Mouse (Mus musculus): ENCODE results near the gene Fat4. TPM values are rescaled to one million over a fixed set of nuclear protein-coding genes. Genes with fewer than 3 reads are reported as not detected.

Gene Fat4
- total and polyA plus RNA-seq, 2 experiments from 2014 or later, result 4.2 to 66.0 TPM

DNA sequence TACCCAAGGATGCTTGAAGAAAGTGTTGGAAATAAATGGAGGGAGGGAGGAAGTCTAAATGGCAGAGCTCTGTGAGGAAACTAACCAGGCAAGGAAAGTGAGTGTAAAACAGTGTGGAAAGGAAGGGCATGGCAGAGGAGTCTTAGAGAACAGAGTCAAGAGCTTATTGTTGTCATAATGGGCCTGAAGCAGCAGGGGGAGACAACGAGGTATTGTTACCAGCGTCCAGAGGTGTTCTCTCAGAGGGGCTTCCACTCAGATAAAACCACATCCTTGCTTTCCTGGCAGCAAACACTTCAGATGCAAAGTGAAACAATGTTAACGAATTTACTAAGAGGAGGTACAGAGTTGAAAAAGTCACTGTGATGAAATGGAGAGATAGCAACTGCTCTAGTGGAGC, 33.1 kb upstream of the Fat4 start:
- no peak overlapping the region for H3K27ac ChIP-seq
- peak; percentile 12 for DNase-seq (ENCODE audit: low spot score)
- H3K4me1 ChIP-seq (ENCODE audit: insufficient read depth, low read length), result no peaks in the 10 kb centered on the region
- no peaks in the 10 kb centered on the region for H3K9me3 ChIP-seq (ENCODE audit: low read length)
- peak; percentile 27 for TF ChIP-seq CTCF (IDR thresholded peaks at IDR 0.05; ENCODE audit: low read depth)
- no peak overlapping the region for H3K9ac ChIP-seq (replicated peaks; ENCODE audit: low read length)
- no peaks in the 10 kb centered on the region for H3K27me3 ChIP-seq (ENCODE audit: insufficient read depth, low read length)
- no peak overlapping the region for H3K4me2 ChIP-seq (ENCODE audit: low read depth, low read length)
- H3K36me3 ChIP-seq (ENCODE audit: insufficient read depth, low read length), result no peaks in the 10 kb centered on the region
- no peak for ATAC-seq
- H3K4me3 ChIP-seq (ENCODE audit: low read length), result no peak overlapping the region
- WGBS, result 23% methylated on average over 3 of the region's 3 CpGs

DNA sequence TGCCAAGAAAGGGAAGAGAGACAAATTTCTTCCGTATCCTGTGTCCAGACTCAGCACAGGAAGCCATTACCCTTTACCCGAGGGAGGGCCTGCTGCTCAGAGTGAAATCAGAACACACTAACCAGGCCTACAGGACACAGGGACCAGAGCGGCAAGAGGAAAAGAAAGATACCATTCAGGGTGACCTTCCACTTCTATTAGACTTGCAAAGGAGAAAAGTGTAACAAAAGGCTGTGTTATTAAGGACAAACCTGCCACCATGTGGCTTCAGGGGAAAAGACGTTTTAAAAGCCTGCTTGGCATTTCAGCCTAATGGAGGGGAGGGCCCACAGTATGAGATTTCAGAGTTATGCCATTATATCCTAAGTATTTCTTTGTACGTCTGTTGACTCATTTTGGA, 26.1 kb upstream of the Fat4 start:
- peak; percentile 53 for TF ChIP-seq CTCF (IDR thresholded peaks at IDR 0.05; ENCODE audit: low read depth)
- WGBS, result 32% methylated on average over 5 of the region's 5 CpGs
- H3K27me3 ChIP-seq (ENCODE audit: insufficient read depth, low read length), result no peaks in the 10 kb centered on the region
- no peaks in the 10 kb centered on the region for H3K4me1 ChIP-seq (ENCODE audit: insufficient read depth, low read length)
- peak; percentile 45 for DNase-seq (ENCODE audit: low spot score)
- ATAC-seq, result 0 out of 2 replicates have a peak, but pooled peaks have one; percentile 32
- H3K27ac ChIP-seq, result no peak overlapping the region
- H3K36me3 ChIP-seq (ENCODE audit: insufficient read depth, low read length), result no peaks in the 10 kb centered on the region
- no peak overlapping the region for H3K4me2 ChIP-seq (ENCODE audit: low read depth, low read length)
- no peaks in the 10 kb centered on the region for H3K9me3 ChIP-seq (ENCODE audit: low read length)
- no peak overlapping the region for H3K9ac ChIP-seq (replicated peaks; ENCODE audit: low read length)
- no peak overlapping the region for H3K4me3 ChIP-seq (ENCODE audit: low read length)

- DNase-seq (ENCODE audit: low spot score) (no peak), ATAC-seq (no peak)
- Histone ChIP-seq H3K36me3 (ENCODE audit: insufficient read depth, low read length) (no peaks in the 10 kb centered on the region), H3K4me2 (ENCODE audit: low read depth, low read length) (no peak overlapping the region), H3K4me1 (ENCODE audit: insufficient read depth, low read length) (no peaks in the 10 kb centered on the region), H3K27ac (no peak overlapping the region), H3K27me3 (ENCODE audit: insufficient read depth, low read length) (no peaks in the 10 kb centered on the region), H3K9ac (replicated peaks; ENCODE audit: low read length) (no peak overlapping the region), H3K9me3 (ENCODE audit: low read length) (no peaks in the 10 kb centered on the region), H3K4me3 (ENCODE audit: low read length) (no peak overlapping the region)
- TF ChIP-seq CTCF (IDR thresholded peaks at IDR 0.05; ENCODE audit: low read depth), result no peak
- WGBS, result 87% methylated on average over 2 of the region's 2 CpGs
Measured at GRCm38 (mm10) chr3:38871291-38871690, 15.4 kb upstream of the Fat4 start.

- no peak for ATAC-seq
- Histone ChIP-seq H3K36me3 (ENCODE audit: insufficient read depth, low read length) (no peaks in the 10 kb centered on the region), H3K4me3 (ENCODE audit: low read length) (no peak overlapping the region), H3K27ac (no peak overlapping the region), H3K4me1 (ENCODE audit: insufficient read depth, low read length) (no peaks in the 10 kb centered on the region), H3K9ac (replicated peaks; ENCODE audit: low read length) (no peak overlapping the region), H3K27me3 (ENCODE audit: insufficient read depth, low read length) (no peaks in the 10 kb centered on the region), H3K4me2 (ENCODE audit: low read depth, low read length) (no peak overlapping the region), H3K9me3 (ENCODE audit: low read length) (no peaks in the 10 kb centered on the region)
- DNase-seq (ENCODE audit: low spot score), result no peak
- peak; percentile 22; the same call in 1 of the 2 replicates for TF ChIP-seq CTCF (IDR thresholded peaks at IDR 0.05; ENCODE audit: low read depth)
- 94% methylated on average over 2 of the region's 2 CpGs for WGBS
Measured at GRCm38 (mm10) chr3:38875872-38876271, 10.9 kb upstream of the Fat4 start.

DNA sequence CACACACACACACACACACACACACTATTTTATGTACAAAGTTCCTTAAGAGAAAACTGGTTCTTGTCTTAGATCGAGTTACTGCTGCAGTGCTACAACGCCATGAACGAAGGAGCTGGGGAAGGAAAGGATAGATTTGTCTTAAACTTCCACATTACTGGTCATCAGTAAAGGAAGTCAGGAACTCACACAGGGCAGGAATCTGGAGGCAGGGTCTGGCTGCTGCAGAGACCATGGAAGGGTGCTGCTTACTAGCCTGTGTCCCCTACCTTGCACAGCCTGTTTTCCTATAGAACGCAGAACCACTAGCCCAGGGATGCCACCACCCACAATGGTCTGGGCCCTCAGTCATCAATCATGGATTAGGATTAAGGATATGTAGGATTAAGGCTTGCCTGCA, 10.0 kb upstream of the Fat4 start:
- 95% methylated on average over 4 of the region's 4 CpGs for WGBS
- ATAC-seq, result no peak
- no peak overlapping the region for H3K4me2 ChIP-seq (ENCODE audit: low read depth, low read length)

DNA sequence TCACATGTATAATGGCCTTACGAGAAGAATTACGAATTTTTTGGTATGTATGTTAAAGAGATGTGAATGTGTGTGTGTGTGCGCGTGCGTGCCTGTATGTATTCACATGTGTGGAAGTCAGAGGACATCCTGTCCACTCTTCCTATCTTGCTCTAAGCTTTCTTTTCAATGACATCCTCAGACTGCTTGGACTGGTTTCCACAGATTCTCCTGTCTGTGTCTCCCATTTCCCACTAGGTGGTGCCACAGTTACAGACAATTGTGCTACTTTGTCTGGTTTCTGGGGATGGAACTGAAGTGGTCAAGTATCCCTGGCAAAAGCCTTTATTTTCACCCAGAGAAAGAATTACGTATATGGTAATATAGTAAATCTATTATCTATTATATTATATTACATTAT, 4.0 kb upstream of the Fat4 start:
- no peak overlapping the region for H3K4me2 ChIP-seq (ENCODE audit: low read depth, low read length)
- no peak overlapping the region for H3K9ac ChIP-seq (replicated peaks; ENCODE audit: low read length)
- no peak overlapping the region for H3K27ac ChIP-seq
- H3K4me1 ChIP-seq (ENCODE audit: insufficient read depth, low read length), result no peaks in the 10 kb centered on the region
- no peak overlapping the region for H3K4me3 ChIP-seq (ENCODE audit: low read length)
- no peaks in the 10 kb centered on the region for H3K36me3 ChIP-seq (ENCODE audit: insufficient read depth, low read length)
- WGBS, result 58% methylated on average over 6 of the region's 6 CpGs
- TF ChIP-seq CTCF (IDR thresholded peaks at IDR 0.05; ENCODE audit: low read depth), result peak; percentile 88
- DNase-seq (ENCODE audit: low spot score) (peak; percentile 90), ATAC-seq (0 out of 2 replicates have a peak, but pooled peaks have one; percentile 21)
- no peaks in the 10 kb centered on the region for H3K27me3 ChIP-seq (ENCODE audit: insufficient read depth, low read length)
- H3K9me3 ChIP-seq (ENCODE audit: low read length), result no peaks in the 10 kb centered on the region

More for the DNA sequence above, 10.0 kb upstream of the Fat4 start:
- no peak for TF ChIP-seq CTCF (IDR thresholded peaks at IDR 0.05; ENCODE audit: low read depth)
- Histone ChIP-seq H3K4me3 (ENCODE audit: low read length) (no peak overlapping the region), H3K27me3 (ENCODE audit: insufficient read depth, low read length) (no peaks in the 10 kb centered on the region), H3K9ac (replicated peaks; ENCODE audit: low read length) (no peak overlapping the region), H3K27ac (no peak overlapping the region), H3K9me3 (ENCODE audit: low read length) (no peaks in the 10 kb centered on the region), H3K4me1 (ENCODE audit: insufficient read depth, low read length) (no peaks in the 10 kb centered on the region), H3K36me3 (ENCODE audit: insufficient read depth, low read length) (no peaks in the 10 kb centered on the region)
- no peak for DNase-seq (ENCODE audit: low spot score)

- Histone ChIP-seq H3K9me3 (ENCODE audit: low read length) (no peaks in the 10 kb centered on the region), H3K27me3 (ENCODE audit: insufficient read depth, low read length) (no peaks in the 10 kb centered on the region), H3K9ac (replicated peaks; ENCODE audit: low read length) (peak overlapping the region; percentile 45; the same call in 1 of the 2 replicates), H3K4me3 (ENCODE audit: low read length) (peak overlapping the region; percentile 88), H3K27ac (peak overlapping the region; percentile 32; the same call in 1 of the 2 replicates), H3K4me1 (ENCODE audit: insufficient read depth, low read length) (no peaks in the 10 kb centered on the region), H3K4me2 (ENCODE audit: low read depth, low read length) (peak overlapping the region; percentile 93), H3K36me3 (ENCODE audit: insufficient read depth, low read length) (no peaks in the 10 kb centered on the region)
- ATAC-seq, result no peak
- DNase-seq (ENCODE audit: low spot score), result no peak
- 31% methylated on average over 9 of the region's 9 CpGs for whole genome bisulfite sequencing
- TF ChIP-seq CTCF (IDR thresholded peaks at IDR 0.05; ENCODE audit: low read depth), result no peak
Measured at GRCm38 (mm10) chr3:38883676-38884075, 3.1 kb upstream of the Fat4 start.

All from hindbrain, postnatal 0 days (tissue).